Mouse (Mus musculus) megakaryocyte, embryonic 14.5 days (primary cell): ENCODE data around the gene Nt5dc2. TPM values are rescaled to one million over a fixed set of nuclear protein-coding genes. Genes with fewer than 3 reads are reported as not detected.

Source experiments
- H3K27me3 ChIP-seq: replicated peaks from 2 replicates; pipeline ENCODE3; 2012; ENCODE audit warnings: inconsistent platforms
- H3K36me3 ChIP-seq: replicated peaks from 2 replicates; pipeline ENCODE3; 2012; ENCODE audit warnings: low read length, inconsistent platforms, mixed read lengths
- H3K4me1 ChIP-seq: 2 replicates; pipeline ENCODE4 v1.6.1; 2012; ENCODE audit warnings: inconsistent platforms
- H3K4me3 ChIP-seq: replicated peaks from 2 replicates; pipeline ENCODE3; 2012; ENCODE audit warnings: moderate library complexity, mild to moderate bottlenecking, inconsistent platforms
- H3K9me3 ChIP-seq: 2 replicates; pipeline ENCODE4 v1.6.1; 2012; ENCODE audit warnings: inconsistent platforms
- FLI1 ChIP-seq: IDR thresholded peaks from 2 replicates; pipeline ENCODE4 v1.6.1; 2012; ENCODE audit warnings: low read length, inconsistent platforms, mixed read lengths
- GATA1 ChIP-seq: IDR thresholded peaks from 3 replicates; pipeline ENCODE4 v1.6.1; 2012; ENCODE audit warnings: mixed read lengths, low read length, inconsistent platforms, borderline replicate concordance
- polyA plus RNA-seq: library from polyadenylated mRNA; stranded (reverse); fragments of >175 nt; gene quantifications from 2 replicates; pipeline ENCODE4 v1.2.3, GENCODE M21; 2012; ENCODE audit warnings: low replicate concordance; ENCODE audit not compliant: insufficient read depth

Gene Nt5dc2
- polyA plus RNA-seq, 1 experiment, result 70.8 TPM

GRCm38 (mm10) chr14:31177715-31178114, 46.9 kb downstream of the Nt5dc2 start:
- H3K4me3 ChIP-seq, result no peak overlapping the region
- H3K4me1 ChIP-seq, result peaks cover 56% of the 10 kb centered on the region
- TF ChIP-seq GATA1 (no peak), FLI1 (no peak)
- H3K36me3 ChIP-seq, result peaks cover 98% of the 10 kb centered on the region
- H3K27me3 ChIP-seq, result no peaks in the 10 kb centered on the region
- H3K9me3 ChIP-seq, result no peaks in the 10 kb centered on the region

- TF ChIP-seq GATA1 (no peak), FLI1 (no peak)
- H3K36me3 ChIP-seq, result peaks cover 98% of the 10 kb centered on the region
- H3K27me3 ChIP-seq, result no peaks in the 10 kb centered on the region
- no peak overlapping the region for H3K4me3 ChIP-seq
- H3K9me3 ChIP-seq, result no peaks in the 10 kb centered on the region
- H3K4me1 ChIP-seq, result peaks cover 64% of the 10 kb centered on the region
Observed at GRCm38 (mm10) chr14:31179677-31180365, 49.0 kb downstream of the Nt5dc2 start.

- peaks cover 98% of the 10 kb centered on the region for H3K36me3 ChIP-seq
- no peak overlapping the region for H3K4me3 ChIP-seq
- no peaks in the 10 kb centered on the region for H3K9me3 ChIP-seq
- no peak for TF ChIP-seq GATA1
- TF ChIP-seq FLI1, result no peak
- H3K27me3 ChIP-seq, result no peaks in the 10 kb centered on the region
- H3K4me1 ChIP-seq, result peaks cover 58% of the 10 kb centered on the region
Observed at GRCm38 (mm10) chr14:31181512-31181911, 50.7 kb downstream of the Nt5dc2 start.

GRCm38 (mm10) chr14:31182786-31183290, 52.0 kb downstream of the Nt5dc2 start:
- peaks cover 58% of the 10 kb centered on the region for H3K4me1 ChIP-seq
- H3K9me3 ChIP-seq, result no peaks in the 10 kb centered on the region
- H3K4me3 ChIP-seq, result no peak overlapping the region
- H3K27me3 ChIP-seq, result no peaks in the 10 kb centered on the region
- H3K36me3 ChIP-seq, result peaks cover 98% of the 10 kb centered on the region
- no peak for TF ChIP-seq GATA1
- no peak for TF ChIP-seq FLI1

- TF ChIP-seq FLI1 (no peak), GATA1 (no peak)
- Histone ChIP-seq H3K9me3 (no peaks in the 10 kb centered on the region), H3K4me1 (peaks cover 61% of the 10 kb centered on the region), H3K27me3 (no peaks in the 10 kb centered on the region), H3K36me3 (peaks cover 100% of the 10 kb centered on the region), H3K4me3 (peak overlapping the region; percentile 48)
Observed at GRCm38 (mm10) chr14:31183541-31183940, 52.7 kb downstream of the Nt5dc2 start.

- TF ChIP-seq GATA1 (no peak), FLI1 (no peak)
- H3K36me3 ChIP-seq, result peaks cover 100% of the 10 kb centered on the region
- no peaks in the 10 kb centered on the region for H3K27me3 ChIP-seq
Observed at GRCm38 (mm10) chr14:31184195-31184594, 53.3 kb downstream of the Nt5dc2 start.

GRCm38 (mm10) chr14:31186656-31187055, 55.8 kb downstream of the Nt5dc2 start:
- H3K36me3 ChIP-seq, result peaks cover 100% of the 10 kb centered on the region

More at GRCm38 (mm10) chr14:31184195-31184594, 53.3 kb downstream of the Nt5dc2 start:
- no peaks in the 10 kb centered on the region for H3K9me3 ChIP-seq
- H3K4me1 ChIP-seq, result peaks cover 68% of the 10 kb centered on the region
- H3K4me3 ChIP-seq, result no peak overlapping the region

More at GRCm38 (mm10) chr14:31186656-31187055, 55.8 kb downstream of the Nt5dc2 start:
- Histone ChIP-seq H3K4me3 (no peak overlapping the region), H3K4me1 (peaks cover 77% of the 10 kb centered on the region), H3K9me3 (no peaks in the 10 kb centered on the region), H3K27me3 (no peaks in the 10 kb centered on the region)
- TF ChIP-seq FLI1 (no peak), GATA1 (no peak)

Other genes starting within 250 kb of the Nt5dc2 start
- 0.04 TPM in 1 of 2 replicates, not detected in the other for gene Itih4, start 244.6 kb upstream of the Nt5dc2 start, polyA plus RNA-seq
- not detected in 2 replicates for gene Itih3, start 207.3 kb upstream of the Nt5dc2 start, polyA plus RNA-seq
- gene Itih1, start 187.8 kb upstream of the Nt5dc2 start, polyA plus RNA-seq, result 0.20 TPM in 1 of 2 replicates, not detected in the other
- gene Nek4, start 179.7 kb upstream of the Nt5dc2 start, polyA plus RNA-seq, result 1.4 and 3.3 TPM in 2 replicates
- 6.5 and 7.5 TPM in 2 replicates for gene Glt8d1, start 129.7 kb upstream of the Nt5dc2 start, polyA plus RNA-seq
- 10.3 and 51.5 TPM in 2 replicates for gene Spcs1, start 129.4 kb upstream of the Nt5dc2 start, polyA plus RNA-seq
- gene Pbrm1, start 111.9 kb upstream of the Nt5dc2 start, polyA plus RNA-seq, result 3.7 and 3.8 TPM in 2 replicates
- 8.2 TPM in 1 of 2 replicates, not detected in the other for gene Gnl3, start 111.9 kb upstream of the Nt5dc2 start, polyA plus RNA-seq
- gene Smim4, start 2.1 kb upstream of the Nt5dc2 start, polyA plus RNA-seq, result 75.6 and 108 TPM in 2 replicates
- gene Stab1, start 37.6 kb downstream of the Nt5dc2 start, polyA plus RNA-seq, result 5.0 and 11.7 TPM in 2 replicates
- 0.23 TPM in 1 of 2 replicates, not detected in the other for gene Tnnc1, start 77.3 kb downstream of the Nt5dc2 start, polyA plus RNA-seq
- gene Nisch, start 85.9 kb downstream of the Nt5dc2 start, polyA plus RNA-seq, result 148 and 152 TPM in 2 replicates
- not detected in 2 replicates for gene Sema3g, start 86.8 kb downstream of the Nt5dc2 start, polyA plus RNA-seq
- 0.93 and 1.7 TPM in 2 replicates for gene Phf7, start 120.3 kb downstream of the Nt5dc2 start, polyA plus RNA-seq
- 52.1 and 63.2 TPM in 2 replicates for gene Bap1, start 120.4 kb downstream of the Nt5dc2 start, polyA plus RNA-seq
- gene Dnah1, start 192.8 kb downstream of the Nt5dc2 start, polyA plus RNA-seq, result 0.06 TPM in 1 of 2 replicates, not detected in the other
- gene Capn7, start 205.6 kb downstream of the Nt5dc2 start, polyA plus RNA-seq, result 0.60 and 1.9 TPM in 2 replicates